Mouse (Mus musculus) heart, adult 9 months (tissue): ENCODE measurements around the gene Olfr625-ps1.
"Not testable (repeated sequence)": the region's sequence is repeated elsewhere in the genome, so short reads cannot be mapped to it uniquely, and the experiment has no call there.

ENCODE experiments used
- DNase-seq, 2 experiments: peaks; one replicate each; pipeline ENCODE4 v3.0.0; 2022; ENCODE audit warnings: low spot score in 2 of 2

The Olfr625-ps1 gene

GRCm38 (mm10) chr7:103682420-103682819 is at the start of gene Olfr625-ps1:
Gene Olfr625-ps1, plus strand, starts transcription at chr7:103682720.
- DNase-seq = no peak

GRCm38 (mm10) chr7:103636795-103637194 is 45.7 kb upstream of the Olfr625-ps1 start:
- DNase-seq = no peak

GRCm38 (mm10) chr7:103642602-103643001 is 39.9 kb upstream of the Olfr625-ps1 start, which contains the start of gene Olfr622:
Gene Olfr622, minus strand, starts transcription at chr7:103642702.
- no peak for DNase-seq

GRCm38 (mm10) chr7:103644070-103644469 is 38.5 kb upstream of the Olfr625-ps1 start:
- no peak for DNase-seq

- DNase-seq = no peak
Measured at GRCm38 (mm10) chr7:103663598-103663997, 18.9 kb upstream of the Olfr625-ps1 start, which contains the start of gene Olfr623. Gene Olfr623, minus strand, starts transcription at chr7:103663698.

GRCm38 (mm10) chr7:103671091-103671490 is 11.4 kb upstream of the Olfr625-ps1 start, which contains the start of gene Olfr624:
Gene Olfr624, minus strand, starts transcription at chr7:103671191.
- no peak for DNase-seq

GRCm38 (mm10) chr7:103699469-103699868 is 16.9 kb downstream of the Olfr625-ps1 start:
- no peak for DNase-seq

GRCm38 (mm10) chr7:103712024-103712423 is 29.5 kb downstream of the Olfr625-ps1 start:
- no peak for DNase-seq

- DNase-seq = no peak
Measured at GRCm38 (mm10) chr7:103714371-103714770, 31.9 kb downstream of the Olfr625-ps1 start, which contains the start of gene Olfr243. Gene Olfr243, plus strand, starts transcription at chr7:103714671.

GRCm38 (mm10) chr7:103716398-103716797 is 33.9 kb downstream of the Olfr625-ps1 start:
- not testable (repeated sequence) for DNase-seq

GRCm38 (mm10) chr7:103730074-103730473 is 47.6 kb downstream of the Olfr625-ps1 start, which contains the start of gene Olfr628:
Gene Olfr628, plus strand, starts transcription at chr7:103730374.
- DNase-seq = no peak
